Mouse (Mus musculus) spleen, postnatal 14 days (tissue): ENCODE measurements around the gene Syt3.

ENCODE experiments used
- DNase-seq, 2 experiments: peaks; one replicate each; pipeline ENCODE4 v3.0.0; 2021 to 2022; ENCODE audit warnings: low spot score in 2 of 2

Gene Syt3

GRCm38 (mm10) chr7:44405346-44406014 lies 21.6 kb downstream of the Syt3 start:
- peak; percentile 19 to 50 for DNase-seq

- DNase-seq, result no peak
Measured at GRCm38 (mm10) chr7:44406015-44406355, 22.1 kb downstream of the Syt3 start.

GRCm38 (mm10) chr7:44411144-44411543 lies 27.2 kb downstream of the Syt3 start:
- DNase-seq, result no peak

GRCm38 (mm10) chr7:44413307-44413706 lies 29.4 kb downstream of the Syt3 start:
- no peak for DNase-seq

- DNase-seq, result no peak
Measured at GRCm38 (mm10) chr7:44427666-44428065, 43.8 kb downstream of the Syt3 start.

- DNase-seq, result no peak
Measured at GRCm38 (mm10) chr7:44428171-44428950, 44.5 kb downstream of the Syt3 start.

- DNase-seq, result no peak
Measured at GRCm38 (mm10) chr7:44428968-44429521, 45.1 kb downstream of the Syt3 start, which contains the start of gene Lrrc4b. Gene Lrrc4b, plus strand, starts transcription at chr7:44429018.

GRCm38 (mm10) chr7:44429534-44430488 lies 45.9 kb downstream of the Syt3 start:
- DNase-seq, result no peak

- no peak for DNase-seq
Measured at GRCm38 (mm10) chr7:44432550-44432949, 48.6 kb downstream of the Syt3 start.

GRCm38 (mm10) chr7:44433371-44433770 lies 49.5 kb downstream of the Syt3 start:
- DNase-seq, result no peak

GRCm38 (mm10) chr7:44434089-44434488 lies 50.2 kb downstream of the Syt3 start:
- DNase-seq, result no peak

GRCm38 (mm10) chr7:44435796-44436195 lies 51.9 kb downstream of the Syt3 start:
- DNase-seq, result no peak

GRCm38 (mm10) chr7:44436267-44436666 lies 52.4 kb downstream of the Syt3 start:
- no peak for DNase-seq

- DNase-seq, result no peak
Measured at GRCm38 (mm10) chr7:44437188-44437587, 53.3 kb downstream of the Syt3 start.

- DNase-seq, result no peak
Measured at GRCm38 (mm10) chr7:44437933-44438332, 54.0 kb downstream of the Syt3 start.

- no peak for DNase-seq
Measured at GRCm38 (mm10) chr7:44439696-44440095, 55.8 kb downstream of the Syt3 start.

GRCm38 (mm10) chr7:44440479-44440878 lies 56.6 kb downstream of the Syt3 start:
- no peak for DNase-seq

GRCm38 (mm10) chr7:44441180-44441579 lies 57.3 kb downstream of the Syt3 start:
- no peak for DNase-seq

- no peak for DNase-seq
Measured at GRCm38 (mm10) chr7:44441648-44442109, 57.8 kb downstream of the Syt3 start.

- no peak for DNase-seq
Measured at GRCm38 (mm10) chr7:44442407-44442821, 58.5 kb downstream of the Syt3 start.

- no peak for DNase-seq
Measured at GRCm38 (mm10) chr7:44443268-44444173, 59.6 kb downstream of the Syt3 start.
